Mouse (Mus musculus) stomach, embryonic 14.5 days (tissue): Measurements from ENCODE around the gene Tns1. TPM values are rescaled to one million over a fixed set of nuclear protein-coding genes. Genes with fewer than 3 reads are reported as not detected.

ENCODE experiments used
- ATAC-seq: fragments of 200-750 bp; cut with Nextera tagmentation; 2 replicates; pipeline ENCODE4 v1.8.0; 2017; ENCODE audit warnings: low read depth, moderate TSS enrichment; ENCODE audit not compliant: insufficient number of reproducible peaks, insufficient read depth, low FRiP score
- H3K27ac ChIP-seq: fragments of 300-500 bp; sonication (generic); 2 replicates; pipeline ENCODE4 v1.5.1; 2014; ENCODE audit warnings: mild to moderate bottlenecking, low read length, moderate library complexity, mixed read lengths
- H3K27me3 ChIP-seq: fragments of 300-500 bp; sonication (generic); 2 replicates; pipeline ENCODE4 v1.6.1; 2014; ENCODE audit warnings: low read length, control low read depth, mixed read lengths; ENCODE audit not compliant: control insufficient read depth, insufficient read depth
- H3K36me3 ChIP-seq: fragments of 300-500 bp; sonication (generic); 2 replicates; pipeline ENCODE4 v1.6.1; 2014; ENCODE audit warnings: mild to moderate bottlenecking, control low read depth, low read length, moderate library complexity, mixed read lengths; ENCODE audit not compliant: control insufficient read depth, insufficient read depth
- H3K4me1 ChIP-seq: fragments of 300-500 bp; sonication (generic); 2 replicates; pipeline ENCODE4 v1.6.1; 2014; ENCODE audit warnings: low read length, control low read depth, mixed read lengths; ENCODE audit not compliant: control insufficient read depth, insufficient read depth
- H3K4me2 ChIP-seq: fragments of 300-500 bp; sonication (generic); replicated peaks from 2 replicates; pipeline ENCODE4 v1.6.1; 2014; ENCODE audit warnings: low read depth, low read length, control low read depth
- H3K4me3 ChIP-seq: fragments of 300-500 bp; sonication (generic); 2 replicates; pipeline ENCODE4 v1.5.1; 2014; ENCODE audit warnings: low read depth, low read length, control low read depth
- H3K9ac ChIP-seq: fragments of 300-500 bp; sonication (generic); replicated peaks from 2 replicates; pipeline ENCODE4 v1.6.1; 2014; ENCODE audit warnings: low read depth, mild to moderate bottlenecking, control low read depth, low read length, moderate library complexity, mixed read lengths
- H3K9me3 ChIP-seq: fragments of 300-500 bp; sonication (generic); 2 replicates; pipeline ENCODE4 v1.6.1; 2016; ENCODE audit warnings: low read depth, low read length, control low read depth; ENCODE audit not compliant: control insufficient read depth
- WGBS: fragments of 180-500 bp; shearing (Covaris S2); extraction: QIAGEN DNeasy Blood & Tissue Kit; methylation state at CpG from one replicate; pipeline ENCODE4 v1.1.7; 2014; 5-methylcytosine and 5-hydroxymethylcytosine counted together
- polyA plus RNA-seq: library from polyadenylated mRNA; unstranded; fragments of >200 nt; fragmentation: Nextera tagmentation; extraction: Ambion mirVana; gene quantifications from 2 replicates; pipeline ENCODE4 v1.2.1, GENCODE M21; 2014

The Tns1 gene
- polyA plus RNA-seq, 1 experiment from 2014 or later: 35.3 TPM

- Histone ChIP-seq H3K36me3 (no peaks in the 10 kb centered on the region), H3K4me2 (peak overlapping the region; percentile 38; the same call in 1 of the 2 replicates), H3K4me3 (no peak overlapping the region), H3K9me3 (no peaks in the 10 kb centered on the region), H3K9ac (no peak overlapping the region), H3K27ac (peak overlapping the region; percentile 90), H3K27me3 (peaks cover 8% of the 10 kb centered on the region; the same call in 1 of the 2 replicates), H3K4me1 (peaks cover 23% of the 10 kb centered on the region)
- no peak; the same call in 1 of the 2 replicates for ATAC-seq
- 25% methylated on average over 6 of the region's 6 CpGs for WGBS
Measured at GRCm38 (mm10) chr1:74091611-74092224, 32.5 kb downstream of the Tns1 start.

DNA sequence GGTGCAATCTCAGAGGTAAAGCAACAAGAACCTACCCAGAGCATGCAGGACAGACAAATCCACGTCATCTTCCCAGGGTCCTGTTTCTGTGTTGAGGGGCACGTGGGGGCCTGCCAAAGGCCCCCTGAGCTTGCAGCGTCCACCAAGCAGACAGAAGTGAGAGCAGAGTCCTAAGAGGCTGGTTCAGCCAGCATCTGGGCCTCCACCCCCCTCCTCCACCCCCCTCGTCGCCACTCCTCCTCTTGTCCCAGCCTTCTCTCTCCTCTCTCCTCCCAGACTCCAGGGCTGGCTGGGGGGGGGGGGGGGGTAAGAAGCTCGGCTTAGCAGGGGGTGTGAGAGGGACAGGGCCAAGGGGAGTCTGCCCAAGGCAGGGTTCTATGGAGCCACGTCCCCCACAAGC, 33.1 kb downstream of the Tns1 start:
- H3K27ac ChIP-seq: peak overlapping the region; percentile 90
- peaks cover 6% of the 10 kb centered on the region; the same call in 1 of the 2 replicates for H3K27me3 ChIP-seq
- H3K4me2 ChIP-seq: peak overlapping the region; percentile 38
- WGBS: 18% methylated on average over 7 of the region's 7 CpGs
- H3K9ac ChIP-seq: 0 out of 2 replicates have a peak overlapping the region, but pooled peaks have one; percentile 28
- no peaks in the 10 kb centered on the region for H3K9me3 ChIP-seq
- no peaks in the 10 kb centered on the region for H3K36me3 ChIP-seq
- H3K4me1 ChIP-seq: peaks cover 23% of the 10 kb centered on the region
- ATAC-seq: peak; percentile 48; the same call in 1 of the 2 replicates
- peak overlapping the region; percentile 29 for H3K4me3 ChIP-seq

- H3K4me3 ChIP-seq: peak overlapping the region; percentile 29
- no peaks in the 10 kb centered on the region for H3K9me3 ChIP-seq
- H3K4me2 ChIP-seq: peak overlapping the region; percentile 38
- H3K36me3 ChIP-seq: no peaks in the 10 kb centered on the region
- WGBS: 44% methylated on average over 7 of the region's 7 CpGs
- ATAC-seq: no peak
- H3K27me3 ChIP-seq: 0 out of 2 replicates have a peak, but pooled peaks cover 3% of the 10 kb centered on the region
- H3K9ac ChIP-seq: 0 out of 2 replicates have a peak overlapping the region, but pooled peaks have one; percentile 28
- H3K27ac ChIP-seq: no peak overlapping the region
- H3K4me1 ChIP-seq: peaks cover 23% of the 10 kb centered on the region
Measured at GRCm38 (mm10) chr1:74090329-74090728, 33.9 kb downstream of the Tns1 start.

DNA sequence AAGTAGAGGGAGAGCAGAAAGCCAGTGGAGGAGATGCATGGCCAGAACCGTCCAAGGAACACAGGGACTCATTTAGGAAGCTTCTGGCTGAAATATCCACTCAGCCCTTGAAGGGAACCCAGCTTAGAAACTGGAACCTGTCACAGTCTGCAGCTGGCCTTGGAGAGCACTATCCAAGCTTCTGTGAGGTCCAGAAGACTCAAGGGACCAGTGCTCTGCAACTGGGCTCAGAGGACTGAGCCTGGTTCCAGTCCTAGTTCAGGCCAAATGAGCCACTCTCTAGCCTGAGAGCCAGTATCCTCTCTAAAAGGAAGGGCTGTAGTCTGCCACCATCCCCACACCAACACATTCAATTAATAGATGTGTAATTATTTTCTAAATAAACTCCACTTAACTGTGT, 35.7 kb downstream of the Tns1 start:
- Histone ChIP-seq H3K9ac (no peak overlapping the region), H3K27me3 (0 out of 2 replicates have a peak, but pooled peaks cover 3% of the 10 kb centered on the region), H3K4me2 (no peak overlapping the region), H3K4me1 (peaks cover 25% of the 10 kb centered on the region), H3K9me3 (no peaks in the 10 kb centered on the region), H3K4me3 (no peak overlapping the region), H3K36me3 (no peaks in the 10 kb centered on the region), H3K27ac (no peak overlapping the region)
- ATAC-seq: no peak
- WGBS: 76% methylated on average over 1 of the region's 1 CpGs

GRCm38 (mm10) chr1:74085566-74085965, 38.7 kb downstream of the Tns1 start:
- 88% methylated on average over 7 of the region's 7 CpGs for WGBS
- Histone ChIP-seq H3K4me2 (no peak overlapping the region), H3K9ac (no peak overlapping the region), H3K4me1 (peaks cover 27% of the 10 kb centered on the region), H3K9me3 (no peaks in the 10 kb centered on the region), H3K27me3 (0 out of 2 replicates have a peak, but pooled peaks cover 3% of the 10 kb centered on the region), H3K4me3 (no peak overlapping the region), H3K36me3 (no peaks in the 10 kb centered on the region), H3K27ac (no peak overlapping the region)
- no peak for ATAC-seq

DNA sequence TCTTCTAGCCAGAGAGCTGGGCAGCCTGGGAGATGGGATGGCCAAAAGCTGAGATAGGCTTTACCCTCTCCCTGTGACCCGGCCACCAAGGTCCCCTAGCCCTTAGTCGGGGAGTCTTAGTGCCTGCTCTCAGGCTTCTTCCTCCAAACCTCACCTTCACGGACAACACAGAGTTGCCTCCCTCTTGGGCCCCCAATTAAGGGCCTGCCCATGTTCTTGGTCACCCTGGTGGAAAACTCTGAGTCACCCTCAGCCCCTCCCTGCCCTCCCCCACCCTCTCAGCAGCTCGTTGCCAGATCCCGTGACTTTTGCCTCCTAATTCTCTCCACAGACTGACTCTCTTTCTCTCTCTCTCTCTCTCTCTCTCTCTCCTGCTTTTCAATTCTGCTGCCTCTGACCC, 39.5 kb downstream of the Tns1 start:
- Histone ChIP-seq H3K4me2 (no peak overlapping the region), H3K27ac (no peak overlapping the region), H3K27me3 (0 out of 2 replicates have a peak, but pooled peaks cover 3% of the 10 kb centered on the region), H3K9ac (no peak overlapping the region), H3K9me3 (no peaks in the 10 kb centered on the region), H3K4me3 (no peak overlapping the region), H3K36me3 (no peaks in the 10 kb centered on the region), H3K4me1 (peaks cover 27% of the 10 kb centered on the region)
- 36% methylated on average over 5 of the region's 5 CpGs for whole genome bisulfite sequencing
- no peak for ATAC-seq

DNA sequence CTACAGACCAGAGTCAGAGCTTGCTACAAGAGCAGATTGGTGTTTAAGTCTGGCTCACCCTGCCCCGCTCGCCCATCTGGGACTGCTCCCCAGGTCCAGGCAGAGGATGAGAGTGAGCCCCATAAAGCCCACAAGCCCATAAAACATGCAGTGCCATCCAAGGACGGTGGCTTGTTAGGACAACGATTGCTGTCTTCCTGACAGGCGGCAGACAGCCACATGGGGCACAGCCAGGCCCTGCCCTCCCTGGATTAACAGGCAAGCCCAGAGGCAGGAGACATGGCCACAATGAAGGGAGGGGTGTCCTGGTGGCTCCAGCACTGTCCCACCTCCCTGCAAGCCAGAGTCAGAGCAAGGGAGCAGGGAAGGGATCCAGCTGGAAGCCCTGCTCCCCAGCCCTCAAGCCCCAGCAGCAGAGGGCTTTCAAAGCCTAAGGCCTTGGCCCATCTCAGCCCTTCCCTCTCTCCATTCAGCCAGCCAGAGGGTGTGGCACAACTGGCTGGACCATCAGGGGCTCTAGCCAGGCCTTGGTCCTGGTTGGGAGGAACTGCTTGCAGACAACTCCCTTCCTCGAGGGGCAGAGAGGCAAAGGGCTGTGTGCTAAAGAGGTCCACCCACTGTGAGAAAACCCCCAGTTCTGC, 40.1 kb downstream of the Tns1 start:
- 63% methylated on average over 6 of the region's 6 CpGs for WGBS

GRCm38 (mm10) chr1:74082841-74083463, 41.3 kb downstream of the Tns1 start:
- ATAC-seq: peak; percentile 54; the same call in 1 of the 2 replicates
- H3K9me3 ChIP-seq: no peaks in the 10 kb centered on the region
- no peak overlapping the region for H3K4me3 ChIP-seq
- H3K36me3 ChIP-seq: no peaks in the 10 kb centered on the region
- H3K27ac ChIP-seq: peak overlapping the region; percentile 48; the same call in 1 of the 2 replicates
- H3K4me1 ChIP-seq: peaks cover 27% of the 10 kb centered on the region
- H3K27me3 ChIP-seq: no peaks in the 10 kb centered on the region
- no peak overlapping the region for H3K4me2 ChIP-seq
- no peak overlapping the region for H3K9ac ChIP-seq
- WGBS: 15% methylated on average over 6 of the region's 6 CpGs

More for the DNA sequence above, 40.1 kb downstream of the Tns1 start:
- no peak overlapping the region for H3K4me2 ChIP-seq
- H3K9ac ChIP-seq: no peak overlapping the region; the same call in 1 of the 2 replicates
- H3K4me1 ChIP-seq: peaks cover 27% of the 10 kb centered on the region
- H3K9me3 ChIP-seq: no peaks in the 10 kb centered on the region
- peak overlapping the region; percentile 27; the same call in 1 of the 2 replicates for H3K27ac ChIP-seq
- H3K36me3 ChIP-seq: no peaks in the 10 kb centered on the region
- no peak for ATAC-seq
- H3K27me3 ChIP-seq: no peaks in the 10 kb centered on the region
- H3K4me3 ChIP-seq: no peak overlapping the region
